Mouse (Mus musculus): ENCODE results near the gene Gm7849.
"Not testable (repeated sequence)": the region's sequence is repeated elsewhere in the genome, so short reads cannot be mapped to it uniquely, and the experiment has no call there.

Gm7849 gene

GRCm38 (mm10) chr8:21456460-21456859 lies at the start of gene Gm7849:
Gene Gm7849 (minus strand): TSS chr8:21456560.
- DNase-seq (ENCODE audit: low read depth): not testable (repeated sequence)

- DNase-seq (ENCODE audit: low read depth): not testable (repeated sequence)
Measured at GRCm38 (mm10) chr8:21427111-21427510, 29.2 kb downstream of the Gm7849 start, which contains the start of gene Defa36. Gene Defa36 (plus strand): TSS chr8:21427411.

Data from c-Kit-positive CD71-negative TER-119-negative erythroid progenitor cells, embryonic 14.5 days (primary cell).